Mouse (Mus musculus) midbrain, embryonic 16.5 days (tissue): ENCODE measurements at regions not wholly inside any gene's neighbourhood (a gene's known extent, or its start where the extent isn't known, plus 50 kb on each side); places are given as distances from the start of the nearest gene placed in this dataset.

Experiments used
- ATAC-seq: fragments of 200-750 bp; cut with Nextera tagmentation; 2 replicates; pipeline ENCODE4 v1.8.0; 2017; ENCODE audit warnings: moderate TSS enrichment
- H3K27ac ChIP-seq: fragments of 300-500 bp; sonication (generic); 2 replicates; pipeline ENCODE4 v1.5.1; 2014; ENCODE audit warnings: mild to moderate bottlenecking, low read length, mixed read lengths
- H3K27me3 ChIP-seq: fragments of 300-500 bp; sonication (generic); 2 replicates; pipeline ENCODE4 v1.6.1; 2014; ENCODE audit warnings: low read depth, low read length, mixed read lengths; ENCODE audit not compliant: control insufficient read depth, insufficient read depth
- H3K36me3 ChIP-seq: fragments of 300-500 bp; sonication (generic); 2 replicates; pipeline ENCODE4 v1.6.1; 2014; ENCODE audit warnings: mild to moderate bottlenecking, low read length, moderate library complexity, mixed read lengths; ENCODE audit not compliant: control insufficient read depth, insufficient read depth
- H3K4me1 ChIP-seq: fragments of 300-500 bp; sonication (generic); 2 replicates; pipeline ENCODE4 v1.6.1; 2014; ENCODE audit warnings: mild to moderate bottlenecking, low read length, mixed read lengths; ENCODE audit not compliant: control insufficient read depth, insufficient read depth
- H3K4me2 ChIP-seq: fragments of 300-500 bp; sonication (generic); 2 replicates; pipeline ENCODE4 v1.6.1; 2014; ENCODE audit warnings: mild to moderate bottlenecking, low read length, mixed read lengths
- H3K4me3 ChIP-seq: fragments of 300-500 bp; sonication (generic); 2 replicates; pipeline ENCODE4 v1.5.1; 2014; ENCODE audit warnings: low read depth, mild to moderate bottlenecking, low read length, moderate library complexity, mixed read lengths
- H3K9ac ChIP-seq: fragments of 300-500 bp; sonication (generic); 2 replicates; pipeline ENCODE4 v1.6.1; 2014; ENCODE audit warnings: low read depth, low read length, mixed read lengths
- H3K9me3 ChIP-seq: fragments of 300-500 bp; sonication (generic); replicated peaks from 2 replicates; pipeline ENCODE4 v1.6.1; 2014; ENCODE audit warnings: mild to moderate bottlenecking, low read length, mixed read lengths; ENCODE audit not compliant: control insufficient read depth, poor library complexity, severe bottlenecking
- WGBS: fragments of 180-500 bp; shearing (Covaris S2); extraction: QIAGEN DNeasy Blood & Tissue Kit; methylation state at CpG from one replicate; pipeline ENCODE4 v1.1.7; 2014; 5-methylcytosine and 5-hydroxymethylcytosine counted together

DNA sequence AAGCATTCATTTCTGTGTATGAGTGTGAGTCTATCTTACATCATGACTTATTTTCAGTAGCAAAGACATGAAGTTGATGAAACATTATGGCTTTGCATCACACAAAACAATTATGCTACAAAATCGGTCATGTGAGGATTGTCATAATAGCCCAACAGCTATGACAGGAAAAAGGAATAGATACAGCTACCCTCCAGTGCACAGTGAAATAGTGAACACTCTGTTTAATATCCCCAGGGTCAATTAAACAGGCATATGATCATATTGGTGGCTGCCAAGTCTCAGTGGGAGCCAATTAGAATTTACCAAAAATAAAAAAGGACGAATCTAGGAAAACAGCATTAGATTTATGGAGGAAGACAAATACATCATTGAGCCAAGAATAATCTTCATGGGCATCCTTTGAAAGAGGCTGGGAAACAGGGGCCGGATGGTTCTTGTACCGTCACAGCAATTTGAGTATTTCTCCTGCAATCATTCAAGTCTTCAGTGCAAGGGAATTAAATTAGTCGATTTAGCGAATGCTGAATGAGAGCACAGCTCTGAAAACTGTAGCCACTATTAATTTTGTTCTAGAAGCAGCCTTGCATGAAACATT is 123.8 kb upstream of the Etl4 start:
- Histone ChIP-seq H3K27me3 (no peaks in the 10 kb centered on the region), H3K4me1 (no peaks in the 10 kb centered on the region), H3K4me3 (no peak overlapping the region), H3K9me3 (0 out of 2 replicates have a peak, but pooled peaks cover 2% of the 10 kb centered on the region), H3K9ac (no peak overlapping the region), H3K27ac (no peak overlapping the region), H3K36me3 (no peaks in the 10 kb centered on the region), H3K4me2 (no peak overlapping the region)
- 74% methylated on average over 6 of the region's 6 CpGs for whole genome bisulfite sequencing
- ATAC-seq = no peak

DNA sequence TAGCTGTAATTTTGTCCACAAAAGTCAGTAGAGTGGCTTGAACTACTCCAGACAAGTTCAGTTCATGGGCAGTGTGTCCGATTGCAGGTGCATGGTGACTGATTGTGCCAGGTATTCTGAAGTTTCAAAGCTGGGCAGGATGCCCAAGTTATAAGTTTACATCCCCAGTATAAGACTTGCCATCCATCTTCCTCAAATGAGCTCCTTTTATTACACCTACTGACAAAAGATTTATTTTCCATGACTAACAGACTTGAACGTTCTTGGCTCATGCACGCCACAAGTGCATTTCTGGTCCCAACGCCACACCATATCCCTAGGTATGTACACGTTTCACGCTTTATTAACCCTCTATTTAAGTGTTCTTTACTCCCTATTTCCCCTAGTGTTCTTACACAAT is 117.4 kb upstream of the Etl4 start:
- 86% methylated on average over 6 of the region's 6 CpGs for WGBS
- H3K27ac ChIP-seq = no peak overlapping the region
- no peaks in the 10 kb centered on the region for H3K36me3 ChIP-seq
- H3K9me3 ChIP-seq = no peaks in the 10 kb centered on the region
- H3K4me3 ChIP-seq = no peak overlapping the region
- H3K9ac ChIP-seq = no peak overlapping the region
- no peak overlapping the region for H3K4me2 ChIP-seq
- no peaks in the 10 kb centered on the region for H3K4me1 ChIP-seq
- no peaks in the 10 kb centered on the region for H3K27me3 ChIP-seq
- ATAC-seq = no peak

DNA sequence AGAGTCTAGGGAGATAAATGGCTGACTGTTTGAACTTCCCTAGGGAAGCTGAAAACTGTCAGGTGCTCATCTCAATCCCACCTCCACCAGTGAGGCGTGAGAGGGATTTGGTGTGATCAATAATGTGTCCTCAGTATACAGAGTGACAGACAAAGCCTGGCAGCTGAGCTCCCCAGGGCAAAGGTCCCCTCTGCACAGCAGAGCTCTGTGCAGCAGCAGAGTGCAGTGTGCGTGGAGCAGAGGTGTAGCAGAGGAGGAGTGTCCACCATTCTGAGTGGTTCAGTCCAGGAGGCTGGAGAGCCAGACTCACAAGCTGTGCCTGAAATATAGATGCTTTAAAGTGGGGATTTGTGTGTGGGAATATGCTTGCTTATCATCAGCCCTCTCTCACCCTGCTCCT is 112.8 kb upstream of the Etl4 start:
- Histone ChIP-seq H3K9me3 (no peaks in the 10 kb centered on the region), H3K27ac (no peak overlapping the region), H3K9ac (no peak overlapping the region), H3K36me3 (no peaks in the 10 kb centered on the region), H3K4me2 (no peak overlapping the region), H3K27me3 (no peaks in the 10 kb centered on the region), H3K4me1 (no peaks in the 10 kb centered on the region), H3K4me3 (no peak overlapping the region)
- 20% methylated on average over 2 of the region's 2 CpGs for WGBS
- 0 out of 2 replicates have a peak, but pooled peaks have one; percentile 17 for ATAC-seq
